Mouse (Mus musculus) neural tube, embryonic 14.5 days (tissue): ENCODE data around the gene Iqub. TPM values are rescaled to one million over a fixed set of nuclear protein-coding genes. Genes with fewer than 3 reads are reported as not detected.

ENCODE experiments used
- ATAC-seq: fragments of 200-750 bp; cut with Nextera tagmentation; 2 replicates; pipeline ENCODE4 v1.8.0; 2017; ENCODE audit warnings: low read depth, mild to moderate bottlenecking, moderate TSS enrichment, moderate library complexity
- H3K27ac ChIP-seq: fragments of 300-500 bp; sonication (generic); 2 replicates; pipeline ENCODE4 v1.5.1; 2014; ENCODE audit warnings: low read depth, mild to moderate bottlenecking, control low read depth, low read length, moderate library complexity, mixed read lengths
- H3K27me3 ChIP-seq: fragments of 300-500 bp; sonication (generic); 2 replicates; pipeline ENCODE4 v1.6.1; 2014; ENCODE audit warnings: low read length; ENCODE audit not compliant: control insufficient read depth, insufficient read depth
- H3K36me3 ChIP-seq: fragments of 300-500 bp; sonication (generic); 2 replicates; pipeline ENCODE4 v1.6.1; 2014; ENCODE audit warnings: low read length, mixed read lengths; ENCODE audit not compliant: control insufficient read depth, insufficient read depth
- H3K4me1 ChIP-seq: fragments of 300-500 bp; sonication (generic); 2 replicates; pipeline ENCODE4 v1.6.1; 2014; ENCODE audit warnings: low read length; ENCODE audit not compliant: control insufficient read depth, insufficient read depth
- H3K4me2 ChIP-seq: fragments of 300-500 bp; sonication (generic); 2 replicates; pipeline ENCODE4 v1.6.1; 2014; ENCODE audit warnings: mild to moderate bottlenecking, low read depth, low read length, control low read depth
- H3K4me3 ChIP-seq: fragments of 300-500 bp; sonication (generic); 2 replicates; pipeline ENCODE4 v1.5.1; 2014; ENCODE audit warnings: low read depth, low read length, control low read depth, mixed read lengths
- H3K9ac ChIP-seq: fragments of 300-500 bp; sonication (generic); replicated peaks from 2 replicates; pipeline ENCODE4 v1.6.1; 2014; ENCODE audit warnings: low read depth, mild to moderate bottlenecking, control low read depth, low read length, mixed read lengths
- H3K9me3 ChIP-seq: fragments of 300-500 bp; sonication (generic); 2 replicates; pipeline ENCODE4 v1.6.1; 2016; ENCODE audit warnings: low read length; ENCODE audit not compliant: control insufficient read depth
- WGBS: fragments of 180-500 bp; shearing (Covaris S2); extraction: QIAGEN DNeasy Blood & Tissue Kit; methylation state at CpG from one replicate; pipeline ENCODE4 v1.1.7; 2014; 5-methylcytosine and 5-hydroxymethylcytosine counted together
- polyA plus RNA-seq: library from polyadenylated mRNA; unstranded; fragments of >200 nt; fragmentation: Nextera tagmentation; extraction: Ambion mirVana; gene quantifications from 2 replicates; pipeline ENCODE4 v1.2.1, GENCODE M21; 2014

The Iqub gene
- polyA plus RNA-seq, 1 experiment from 2014 or later: 1.6 TPM

DNA sequence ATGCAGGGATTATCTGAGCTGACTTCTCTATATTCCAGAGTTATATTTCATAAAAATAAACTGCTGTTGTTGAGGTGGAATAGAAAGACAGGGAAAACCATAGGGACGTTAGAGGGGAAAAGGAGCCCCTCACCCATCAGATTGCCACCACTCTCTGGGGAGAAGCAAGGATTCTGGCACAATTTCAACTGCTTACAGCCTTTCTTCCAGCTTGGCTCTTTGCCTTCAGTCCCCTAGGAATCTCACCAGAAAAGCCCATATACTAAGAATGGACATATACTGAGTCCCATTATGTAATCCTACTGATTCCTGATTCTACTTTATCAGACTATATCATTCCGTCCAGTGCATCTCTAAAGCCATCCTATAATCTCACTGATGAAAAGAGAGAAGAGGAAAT lies 10.7 kb downstream of the Iqub start:
- no peaks in the 10 kb centered on the region for H3K9me3 ChIP-seq
- H3K36me3 ChIP-seq: no peaks in the 10 kb centered on the region
- H3K4me3 ChIP-seq: no peak overlapping the region
- H3K9ac ChIP-seq: no peak overlapping the region
- H3K27me3 ChIP-seq: no peaks in the 10 kb centered on the region
- no peak for ATAC-seq
- H3K4me2 ChIP-seq: no peak overlapping the region
- WGBS: 76% methylated on average over 2 of the region's 2 CpGs
- H3K27ac ChIP-seq: no peak overlapping the region
- H3K4me1 ChIP-seq: no peaks in the 10 kb centered on the region

DNA sequence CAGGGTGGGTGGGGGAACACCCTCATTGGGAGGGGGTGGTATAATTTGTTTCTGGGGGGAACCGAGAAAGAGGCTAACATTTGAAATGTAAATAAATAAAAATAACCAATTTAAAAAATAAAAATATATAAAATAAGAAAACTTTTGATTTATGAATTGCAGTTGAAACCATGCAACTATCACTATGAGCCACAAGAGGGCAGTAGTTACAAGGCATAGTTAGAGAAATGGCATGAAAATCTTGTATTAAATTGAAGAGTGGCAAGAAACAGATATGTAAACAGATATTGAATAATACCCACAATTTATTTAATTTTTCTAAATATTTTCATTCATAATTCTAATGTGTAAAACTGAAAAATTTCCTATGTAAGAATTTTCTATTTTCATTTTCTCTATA lies 24.5 kb downstream of the Iqub start:
- H3K9me3 ChIP-seq: no peaks in the 10 kb centered on the region
- H3K27me3 ChIP-seq: no peaks in the 10 kb centered on the region
- no peak overlapping the region for H3K9ac ChIP-seq
- WGBS: 18% methylated on average over 1 of the region's 1 CpGs
- no peak overlapping the region for H3K4me2 ChIP-seq
- no peak for ATAC-seq
- no peaks in the 10 kb centered on the region for H3K36me3 ChIP-seq
- no peak overlapping the region for H3K4me3 ChIP-seq
- H3K4me1 ChIP-seq: no peaks in the 10 kb centered on the region
- H3K27ac ChIP-seq: no peak overlapping the region

DNA sequence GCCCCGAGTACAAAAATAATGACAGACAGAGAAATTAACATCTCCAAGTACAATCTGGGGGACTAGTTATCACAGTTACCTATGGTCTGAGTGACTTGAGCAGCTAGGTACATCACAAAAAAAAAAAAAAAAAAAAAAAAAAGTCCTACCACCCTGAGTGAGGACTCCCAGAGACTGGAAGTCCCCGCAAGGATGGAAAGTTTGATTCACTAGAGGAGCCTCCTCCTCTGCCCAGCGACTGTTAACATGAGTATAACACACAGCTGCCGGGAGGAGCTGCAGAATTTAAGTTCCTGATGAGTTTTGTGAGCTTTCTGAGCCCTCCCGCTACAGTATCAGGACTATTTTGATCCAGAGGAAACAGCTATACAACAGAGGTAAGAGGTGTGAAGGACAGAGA lies 28.3 kb downstream of the Iqub start:
- Histone ChIP-seq H3K9me3 (no peaks in the 10 kb centered on the region), H3K36me3 (no peaks in the 10 kb centered on the region), H3K9ac (no peak overlapping the region), H3K27me3 (no peaks in the 10 kb centered on the region), H3K4me1 (no peaks in the 10 kb centered on the region), H3K4me3 (no peak overlapping the region), H3K4me2 (no peak overlapping the region), H3K27ac (no peak overlapping the region)
- ATAC-seq: no peak
- WGBS: 83% methylated on average over 5 of the region's 5 CpGs

DNA sequence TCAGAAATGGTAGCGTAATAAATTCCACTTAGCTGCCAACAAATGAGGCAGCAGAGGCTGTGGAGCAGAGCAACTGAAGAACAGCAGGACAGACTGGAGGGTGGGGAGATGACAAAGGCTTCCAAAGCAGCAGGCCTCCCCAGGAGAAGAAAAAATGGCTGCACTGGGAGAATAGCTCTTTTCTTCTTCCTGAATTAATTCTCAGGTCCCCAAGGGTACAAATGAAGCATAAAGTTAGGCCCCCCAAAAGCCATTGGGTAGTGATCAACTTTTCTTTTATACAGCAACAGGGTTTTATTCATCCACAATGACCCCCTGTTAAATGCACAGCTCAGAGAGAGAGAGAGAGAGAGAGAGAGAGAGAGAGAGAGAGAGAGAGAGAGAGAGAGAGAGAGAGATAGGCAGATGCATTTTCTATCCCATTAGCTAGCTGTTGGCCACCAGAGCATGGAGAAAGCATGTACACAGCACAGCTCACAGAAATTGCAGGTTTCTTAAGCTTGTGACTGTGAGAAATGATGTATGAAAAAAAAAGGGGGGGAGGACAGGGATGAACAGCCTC lies 44.2 kb downstream of the Iqub start:
- no peaks in the 10 kb centered on the region for H3K27me3 ChIP-seq
- ATAC-seq: peak; percentile 54; the same call in 1 of the 2 replicates
- H3K4me1 ChIP-seq: no peaks in the 10 kb centered on the region
- H3K9me3 ChIP-seq: no peaks in the 10 kb centered on the region
- H3K4me2 ChIP-seq: no peak overlapping the region
- no peak overlapping the region for H3K9ac ChIP-seq
- no peaks in the 10 kb centered on the region for H3K36me3 ChIP-seq
- H3K27ac ChIP-seq: no peak overlapping the region
- 19% methylated on average over 1 of the region's 1 CpGs for WGBS
- H3K4me3 ChIP-seq: no peak overlapping the region

DNA sequence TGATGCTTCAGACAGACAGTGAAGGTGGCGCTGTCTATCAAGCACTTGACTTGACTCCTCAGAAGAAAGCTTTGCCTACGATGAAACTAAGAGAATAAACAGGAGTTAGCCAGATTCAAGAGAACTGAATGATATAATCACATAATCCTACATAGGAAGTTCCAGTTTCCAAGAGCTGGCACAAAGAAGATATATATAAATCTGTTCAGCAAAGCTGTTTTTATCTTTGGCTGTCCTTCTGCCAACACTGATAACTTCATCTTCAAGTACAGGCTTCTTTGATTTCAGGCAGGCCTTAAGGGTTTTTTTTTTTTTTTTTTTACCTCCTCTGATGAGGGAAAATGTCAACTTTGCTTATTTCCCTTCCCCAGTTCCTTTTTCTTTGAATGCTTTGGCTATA lies 44.7 kb downstream of the Iqub start:
- H3K4me2 ChIP-seq: no peak overlapping the region
- no peaks in the 10 kb centered on the region for H3K36me3 ChIP-seq
- no peak overlapping the region for H3K4me3 ChIP-seq
- no peak for ATAC-seq
- H3K27me3 ChIP-seq: no peaks in the 10 kb centered on the region
- no peak overlapping the region for H3K27ac ChIP-seq
- H3K9me3 ChIP-seq: no peaks in the 10 kb centered on the region
- 83% methylated on average over 2 of the region's 2 CpGs for WGBS
- no peaks in the 10 kb centered on the region for H3K4me1 ChIP-seq
- no peak overlapping the region for H3K9ac ChIP-seq

DNA sequence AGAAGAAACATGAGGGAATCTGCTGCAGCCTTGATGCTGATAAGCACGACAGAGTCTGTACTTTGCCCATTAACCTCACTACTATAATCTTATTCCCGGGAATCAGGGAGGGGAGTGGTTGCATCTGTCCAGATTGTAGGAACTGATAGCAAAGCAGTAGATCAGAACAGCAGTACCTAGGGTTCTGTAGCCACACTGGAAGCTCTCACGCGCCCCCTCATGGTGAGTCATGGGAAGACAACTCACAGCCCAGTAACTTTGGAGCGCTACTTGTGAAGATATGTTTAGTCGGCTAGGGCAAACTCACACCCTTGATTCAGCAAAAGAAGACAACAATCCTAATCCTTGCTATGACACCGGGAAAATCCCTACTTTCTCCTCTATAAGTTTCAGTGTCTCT lies 58.8 kb downstream of the Iqub start:
- H3K27ac ChIP-seq: no peak overlapping the region
- no peaks in the 10 kb centered on the region for H3K4me1 ChIP-seq
- no peaks in the 10 kb centered on the region for H3K27me3 ChIP-seq
- H3K36me3 ChIP-seq: no peaks in the 10 kb centered on the region
- H3K4me3 ChIP-seq: no peak overlapping the region
- H3K9me3 ChIP-seq: no peaks in the 10 kb centered on the region
- no peak overlapping the region for H3K4me2 ChIP-seq
- 51% methylated on average over 7 of the region's 7 CpGs for WGBS
- no peak overlapping the region for H3K9ac ChIP-seq
- no peak for ATAC-seq

DNA sequence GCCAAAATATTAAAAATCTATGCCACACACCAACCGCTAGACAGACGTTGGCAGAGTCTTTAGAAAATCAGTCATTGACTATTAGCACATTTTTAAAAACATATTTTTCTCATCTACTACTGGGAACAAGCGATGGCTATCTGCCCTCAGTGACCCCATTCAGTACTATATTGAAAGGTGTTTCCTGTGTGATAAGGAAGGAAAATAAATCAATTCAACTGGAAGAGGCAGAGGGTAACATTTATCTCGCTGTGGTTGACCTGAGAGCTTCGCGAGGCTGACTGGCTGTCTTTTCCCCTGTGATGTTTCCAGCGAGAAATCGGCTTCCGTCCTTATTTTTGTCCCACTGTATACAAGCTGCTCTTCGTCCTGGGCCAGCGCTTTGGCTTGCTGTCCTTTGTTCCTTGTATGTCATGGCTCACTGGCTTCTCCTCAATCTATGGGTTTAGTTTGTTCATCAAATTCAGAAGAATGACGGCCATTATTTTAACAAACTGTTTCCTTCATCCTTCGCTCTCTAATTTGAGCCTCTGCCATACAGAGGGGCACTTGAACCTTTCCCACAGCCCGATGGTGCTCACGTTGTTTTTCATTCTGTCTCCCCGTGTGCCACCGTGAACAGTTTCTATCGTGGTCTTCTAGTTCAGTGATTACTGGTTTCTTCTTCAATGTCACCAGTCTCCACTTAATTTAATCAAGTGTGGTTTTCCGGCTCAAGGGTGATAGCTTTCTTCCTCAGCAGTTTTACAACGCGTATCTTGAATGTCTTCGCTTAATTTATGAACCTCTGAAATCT lies 63.6 kb downstream of the Iqub start:
- H3K4me2 ChIP-seq: no peak overlapping the region
- no peak overlapping the region for H3K27ac ChIP-seq
- no peak overlapping the region for H3K9ac ChIP-seq
- WGBS: 79% methylated on average over 22 of the region's 22 CpGs
- ATAC-seq: no peak
- H3K36me3 ChIP-seq: no peaks in the 10 kb centered on the region
- no peaks in the 10 kb centered on the region for H3K9me3 ChIP-seq
- H3K4me1 ChIP-seq: no peaks in the 10 kb centered on the region
- H3K27me3 ChIP-seq: no peaks in the 10 kb centered on the region
- no peak overlapping the region for H3K4me3 ChIP-seq

DNA sequence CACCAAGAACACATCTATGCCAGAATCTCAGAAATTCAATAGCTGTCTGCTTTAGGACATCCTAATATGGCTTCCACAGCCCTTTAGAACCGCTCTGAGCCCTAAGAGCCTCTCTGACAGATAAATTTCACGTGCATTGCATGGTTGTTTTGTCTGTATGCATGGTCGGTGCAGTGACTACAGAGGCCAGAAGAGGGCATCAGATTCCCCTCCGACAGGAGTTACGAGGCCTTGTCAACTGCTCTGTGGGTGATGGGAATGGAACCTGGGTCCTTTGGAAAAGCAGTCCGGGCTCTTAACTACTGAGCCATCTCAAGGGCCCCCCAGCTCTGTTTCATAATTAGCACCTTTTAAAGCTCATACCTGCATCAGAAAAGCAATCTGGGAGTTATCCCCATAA lies 64.6 kb downstream of the Iqub start:
- no peak for ATAC-seq
- H3K9ac ChIP-seq: no peak overlapping the region
- WGBS: 90% methylated on average over 6 of the region's 6 CpGs
- no peak overlapping the region for H3K27ac ChIP-seq
- no peaks in the 10 kb centered on the region for H3K4me1 ChIP-seq
- no peaks in the 10 kb centered on the region for H3K9me3 ChIP-seq
- no peak overlapping the region for H3K4me2 ChIP-seq
- H3K36me3 ChIP-seq: no peaks in the 10 kb centered on the region
- H3K27me3 ChIP-seq: no peaks in the 10 kb centered on the region
- no peak overlapping the region for H3K4me3 ChIP-seq

DNA sequence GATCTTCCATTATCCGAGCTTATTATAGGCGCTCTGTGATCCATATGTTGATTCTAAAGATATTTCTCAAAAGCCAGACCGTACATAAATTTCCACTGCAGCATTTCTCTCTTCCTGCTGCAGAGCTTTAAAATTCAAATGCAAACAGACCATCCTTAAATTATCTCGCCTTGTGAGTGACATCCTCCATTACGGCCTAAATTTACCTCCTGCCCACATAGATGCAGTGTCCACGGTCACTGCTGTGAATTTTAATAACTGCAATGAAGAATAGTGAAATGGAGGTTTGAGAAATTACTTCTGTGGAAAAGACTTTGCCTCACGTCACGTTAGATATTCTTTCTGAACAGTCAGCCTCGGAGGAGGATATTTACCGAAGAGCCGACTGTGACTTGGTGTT lies 98.8 kb downstream of the Iqub start:
- no peaks in the 10 kb centered on the region for H3K4me1 ChIP-seq
- no peak for ATAC-seq
- no peaks in the 10 kb centered on the region for H3K36me3 ChIP-seq
- 80% methylated on average over 11 of the region's 11 CpGs for WGBS
- H3K4me2 ChIP-seq: no peak overlapping the region
- no peaks in the 10 kb centered on the region for H3K27me3 ChIP-seq
- H3K27ac ChIP-seq: no peak overlapping the region
- H3K9me3 ChIP-seq: no peaks in the 10 kb centered on the region
- H3K4me3 ChIP-seq: no peak overlapping the region
- H3K9ac ChIP-seq: no peak overlapping the region
